8 mouse cellular contexts compared by ENCODE assay signal in genomic region chr3:109171070-109171778, GRCm38 (mm10). TPM values are rescaled to one million over a fixed set of nuclear protein-coding genes. Genes with fewer than 3 reads are reported as not detected.
A peak's percentile ranks its signal among the peaks of the same experiment; 100 is the strongest.
DNase-seq lines count a peak whose midpoint lies in the region; ATAC-seq and TF ChIP-seq lines count a peak whose summit lies in the region.

No protein-coding gene starts in this region.

- intact Hi-C loops in left cerebral cortex, adult 2 months (cut with DNase I): loop anchor here (1.0 to 5.0 kb wide), 2 partner anchors 171 to 320 kb away; partner anchors contain the start of gene Vav3

- no peak for ATAC-seq in heart, embryonic 12.5 days (ENCODE audit: insufficient number of reproducible peaks, low FRiP score)
- ATAC-seq in frontal cortex, adult (ENCODE audit: low TSS enrichment): peak; percentile 97
- peak; percentile 82 for ATAC-seq in inflammation-experienced regulatory T-cells, adult 6 months
- ATAC-seq in megakaryocyte progenitor cell, adult 5-6 weeks (replicated peaks; ENCODE audit: poor library complexity): peak; percentile 87

- H3K27me3 ChIP-seq in heart, embryonic 12.5 days (replicated peaks): no peaks in the 10 kb centered on the region

- peaks cover 8% of the 10 kb centered on the region for H3K36me3 ChIP-seq in heart, embryonic 12.5 days

- TF ChIP-seq CTCF in left cerebral cortex, adult 2 months (IDR thresholded peaks at IDR 0.05): peak; percentile 90

- peak; percentile 92 for DNase-seq in heart, adult 11 months
- peak; percentile 49 for DNase-seq in cerebellum, adult 9-11 months
- peak; percentile 61 to 71 for DNase-seq in left cerebral cortex, adult 2 months (ENCODE audit: extremely low spot score in 1 of 2, low spot score in 2 of 2)
- peak; percentile 78 to 83 for DNase-seq in right cerebral cortex, adult 2 months (ENCODE audit: low spot score in 2 of 2)

- WGBS in heart, embryonic 12.5 days: 26% methylated on average over 15 of the region's 15 CpGs

- no peak overlapping the region for H3K4me3 ChIP-seq in heart, embryonic 12.5 days
- H3K4me3 ChIP-seq in left cerebral cortex, adult 2 months: peak overlapping the region; percentile 18; the same call in 1 of the 2 replicates

- no peaks in the 10 kb centered on the region for H3K4me1 ChIP-seq in heart, embryonic 12.5 days (replicated peaks)

- H3K4me2 ChIP-seq in heart, embryonic 12.5 days: no peak overlapping the region

- H3K9ac ChIP-seq in heart, embryonic 12.5 days: no peak overlapping the region

- H3K27ac ChIP-seq in heart, embryonic 12.5 days (ENCODE audit: poor library complexity, severe bottlenecking): no peak overlapping the region
- H3K27ac ChIP-seq in left cerebral cortex, adult 2 months: 0 out of 2 replicates have a peak overlapping the region, but pooled peaks have one; percentile 9

- no peaks in the 10 kb centered on the region for H3K9me3 ChIP-seq in heart, embryonic 12.5 days (replicated peaks)

RNA-seq across cellular contexts. Expression of gene Slc25a24, which starts 48.3 kb away (rescaled TPM):
- polyA plus RNA-seq in heart, embryonic 12.5 days (2016; fragmentation: Nextera tagmentation; extraction: Ambion mirVana): 39.8 and 40.4 TPM in 2 replicates
- polyA plus RNA-seq in inflammation-experienced regulatory T-cells, adult 6 months (2017; shearing (Covaris generic)): 10 to 100 TPM; 17.7 to 51.5 (median 19.2) TPM
- total RNA-seq in left cerebral cortex, adult 2 months (2021): 1 to 10 TPM; 3.4 to 4.0 TPM
- total RNA-seq in megakaryocyte progenitor cell, adult 5-6 weeks (2015): 16.1 and 19.0 TPM in 2 replicates
- 15.5 and 17.2 TPM in 2 replicates for total RNA-seq in megakaryocyte progenitor cell, adult 5-6 weeks (2017)
